Mouse (Mus musculus): ENCODE results near the gene Ints3. TPM values are rescaled to one million over a fixed set of nuclear protein-coding genes. Genes with fewer than 3 reads are reported as not detected.

Gene Ints3
- total RNA-seq, 1 experiment from 2014 or later, result 21.7 TPM

DNA sequence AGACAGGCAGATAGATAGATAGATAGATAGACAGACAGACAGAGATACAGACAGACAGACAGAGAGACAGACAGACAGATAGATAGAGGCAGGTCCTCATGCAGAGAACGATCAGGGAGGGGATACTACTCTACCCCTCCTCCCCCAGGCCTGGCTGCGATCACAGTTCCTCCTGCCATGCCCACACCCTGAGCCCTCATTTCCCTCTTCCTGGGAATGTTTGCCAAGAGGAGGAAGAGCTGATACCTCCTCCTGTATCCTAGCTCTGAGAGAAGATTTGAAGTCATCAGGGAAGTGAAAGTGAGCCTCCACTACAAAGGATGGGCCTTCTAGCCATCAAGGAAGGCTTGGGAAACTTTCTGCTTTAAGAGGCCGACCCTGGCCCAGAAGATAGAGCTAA, 37.8 kb downstream of the Ints3 start:
- no peak for ATAC-seq (replicated peaks; ENCODE audit: low read depth, poor library complexity, severe bottlenecking)

DNA sequence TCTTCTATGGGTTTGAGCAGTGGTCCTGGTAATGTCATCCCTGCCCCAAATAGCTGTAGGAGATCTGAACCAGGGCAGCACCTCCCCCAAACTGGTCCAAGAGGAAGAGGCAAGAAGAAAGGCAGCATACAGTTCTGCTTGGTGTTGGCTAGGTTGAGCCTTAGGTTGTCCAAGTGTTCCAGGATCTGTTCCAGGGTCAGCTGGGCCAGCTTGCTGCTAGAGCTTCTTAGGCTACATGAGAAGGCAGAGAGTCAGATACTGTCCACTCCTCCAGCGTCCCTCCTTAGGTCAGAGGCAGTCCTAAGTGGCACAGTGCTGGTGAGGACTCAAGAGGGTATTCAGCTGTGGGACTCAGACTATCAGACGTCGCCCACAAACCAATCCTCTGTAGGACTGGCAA, 40.8 kb downstream of the Ints3 start:
- no peak for ATAC-seq (replicated peaks; ENCODE audit: low read depth, poor library complexity, severe bottlenecking)

DNA sequence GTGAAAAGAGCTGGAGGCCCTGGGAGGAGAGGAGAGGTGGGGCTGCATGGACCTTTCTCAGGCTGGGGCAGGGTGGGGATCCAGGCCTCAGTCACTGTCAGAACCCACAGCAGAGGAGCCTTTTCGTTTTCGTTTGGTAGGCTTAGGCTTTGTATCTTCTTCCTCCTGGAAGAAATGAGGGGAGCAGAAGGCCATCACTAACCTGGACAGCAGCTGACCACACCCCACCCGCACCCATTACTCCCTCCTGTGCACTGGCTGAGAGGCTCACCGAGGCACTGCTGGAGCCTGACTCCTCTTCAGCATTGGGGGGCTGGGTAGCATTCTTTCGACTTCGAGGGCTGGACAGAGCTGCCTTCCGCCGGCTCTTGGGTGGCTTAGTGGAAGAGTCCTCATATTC, 41.5 kb downstream of the Ints3 start:
- ATAC-seq (replicated peaks; ENCODE audit: low read depth, poor library complexity, severe bottlenecking), result no peak

DNA sequence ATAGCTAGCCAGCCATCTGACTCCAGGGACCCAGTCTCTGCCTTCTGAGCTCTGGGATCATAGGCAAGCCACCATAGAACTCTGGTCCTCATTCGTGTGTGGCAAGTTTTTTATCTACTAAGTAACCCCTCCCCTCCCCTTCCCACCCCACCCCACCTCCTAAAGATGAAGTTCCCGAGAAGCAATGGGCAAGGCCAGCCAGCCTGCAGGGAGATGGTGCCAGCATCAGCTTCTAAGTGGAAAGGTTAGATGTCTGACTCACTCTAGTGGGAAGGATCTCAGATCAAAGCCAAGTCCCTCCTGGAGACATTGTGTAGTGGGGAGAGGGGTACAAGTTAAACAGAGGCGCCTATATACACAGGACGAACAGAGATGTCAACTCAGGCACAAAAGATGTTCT, 42.4 kb downstream of the Ints3 start:
- ATAC-seq (replicated peaks; ENCODE audit: low read depth, poor library complexity, severe bottlenecking), result no peak

DNA sequence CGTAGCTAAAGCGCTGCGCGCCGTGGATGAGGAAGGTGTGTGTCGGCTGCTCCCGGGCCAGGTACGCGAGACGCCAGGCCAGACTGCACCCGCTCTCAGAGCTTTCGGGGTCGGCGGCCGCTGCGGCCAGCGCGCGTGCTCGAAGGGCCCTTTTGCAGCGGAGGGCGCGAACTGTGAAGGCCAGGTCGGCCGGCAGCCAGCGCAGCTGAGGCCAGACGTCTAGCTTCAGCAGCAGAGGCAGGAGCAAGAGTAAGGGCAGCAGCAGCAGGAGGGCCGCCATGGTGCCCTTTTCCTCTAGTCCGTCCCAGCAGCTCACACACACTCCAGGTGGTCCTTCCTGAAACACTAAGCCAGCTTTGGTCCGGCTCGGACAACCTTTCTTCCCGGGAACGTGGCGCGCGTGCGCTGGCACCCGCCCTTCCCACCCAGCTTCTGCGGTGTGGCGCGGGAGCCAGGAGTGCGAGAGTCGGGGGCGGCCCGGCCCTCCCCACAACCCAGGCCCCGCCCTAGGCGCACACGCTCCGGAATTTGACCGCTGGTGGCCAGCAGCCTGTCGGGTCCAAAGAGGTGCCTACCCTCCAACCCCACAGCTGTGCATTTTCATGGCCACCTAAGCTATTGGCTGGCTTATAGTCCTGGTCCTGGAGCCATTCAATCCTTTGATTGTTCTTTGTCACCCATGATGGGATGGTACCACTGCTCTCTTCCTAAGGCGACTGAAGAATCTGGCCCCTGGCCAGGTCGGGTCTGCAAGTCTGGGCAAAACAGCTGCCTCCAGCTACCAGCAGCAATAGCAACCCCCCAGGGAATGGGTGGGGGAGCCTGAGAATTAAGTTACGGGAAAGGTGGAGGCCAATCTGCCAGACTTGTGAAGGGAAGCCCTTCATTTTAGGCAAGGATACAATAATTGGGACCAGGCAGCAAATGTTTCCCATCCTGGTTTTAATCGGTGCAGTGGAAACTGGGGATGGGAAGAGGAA, 43.6 kb downstream of the Ints3 start, which contains the start of gene Slc27a3:
TSS of gene Slc27a3 (minus strand) at position 428 of the 980 bp plus-strand sequence.
- ATAC-seq (replicated peaks; ENCODE audit: low read depth, poor library complexity, severe bottlenecking), result no peak

DNA sequence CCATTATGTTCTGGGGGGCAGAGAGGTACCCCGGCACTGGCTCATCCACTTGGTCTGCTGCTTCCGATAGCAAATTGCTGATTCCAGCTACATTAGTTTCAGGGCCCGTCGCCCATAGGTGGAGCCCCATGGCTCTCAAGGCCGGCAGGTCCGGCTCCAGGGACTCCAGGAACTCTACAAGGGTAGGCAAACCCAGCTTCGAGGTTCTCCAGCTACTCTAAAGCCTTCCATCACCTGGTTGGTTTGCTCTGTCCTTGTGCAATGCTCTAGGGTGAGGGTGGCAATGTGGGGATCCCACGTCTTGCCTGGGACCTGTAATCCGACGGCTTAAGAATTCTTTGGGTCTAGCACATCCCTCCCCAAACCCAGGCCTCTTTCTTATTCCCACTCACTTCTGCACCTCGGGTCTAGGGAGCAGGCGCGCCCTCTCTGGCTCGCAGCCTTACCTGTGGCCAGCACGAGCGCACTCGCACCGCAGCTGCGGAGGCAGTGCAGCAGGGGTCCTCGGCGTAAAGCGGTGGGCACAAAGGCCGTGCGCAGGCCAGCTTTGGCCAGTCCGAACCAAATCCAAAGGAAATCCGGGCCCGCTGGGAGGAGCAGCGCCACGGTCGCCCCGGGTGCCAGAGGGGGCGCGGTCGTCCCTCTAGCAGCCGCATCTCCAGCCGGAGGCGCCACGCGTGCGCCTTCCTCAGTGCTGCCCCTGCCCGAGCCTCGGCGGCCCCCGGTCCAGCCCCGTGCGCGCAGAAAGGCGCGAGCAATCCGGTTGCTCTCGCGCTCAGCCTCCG, 44.5 kb downstream of the Ints3 start:
- peak; percentile 10; the same call in 1 of the 2 replicates for ATAC-seq (replicated peaks; ENCODE audit: low read depth, poor library complexity, severe bottlenecking)

DNA sequence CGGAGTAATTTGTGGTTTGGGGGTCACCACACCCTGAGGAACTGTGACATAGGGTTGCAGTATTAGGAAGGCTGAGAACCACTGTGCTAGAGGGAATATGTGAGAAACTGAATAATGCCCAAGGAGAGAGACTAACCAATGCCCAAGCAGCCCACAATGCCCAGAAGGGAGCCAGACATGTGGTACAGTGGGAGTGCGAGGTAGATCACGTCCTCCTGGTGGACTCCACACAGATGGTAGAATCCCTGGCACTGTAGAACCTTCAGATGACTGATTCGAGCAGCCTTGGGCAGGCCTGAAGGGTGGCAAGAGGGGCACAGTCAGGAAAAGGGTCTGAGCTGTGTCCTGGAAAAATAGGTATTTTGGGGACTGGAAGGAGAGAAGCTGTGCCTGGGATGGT, 45.2 kb downstream of the Ints3 start:
- ATAC-seq (replicated peaks; ENCODE audit: low read depth, poor library complexity, severe bottlenecking), result peak; percentile 30; the same call in 1 of the 2 replicates

DNA sequence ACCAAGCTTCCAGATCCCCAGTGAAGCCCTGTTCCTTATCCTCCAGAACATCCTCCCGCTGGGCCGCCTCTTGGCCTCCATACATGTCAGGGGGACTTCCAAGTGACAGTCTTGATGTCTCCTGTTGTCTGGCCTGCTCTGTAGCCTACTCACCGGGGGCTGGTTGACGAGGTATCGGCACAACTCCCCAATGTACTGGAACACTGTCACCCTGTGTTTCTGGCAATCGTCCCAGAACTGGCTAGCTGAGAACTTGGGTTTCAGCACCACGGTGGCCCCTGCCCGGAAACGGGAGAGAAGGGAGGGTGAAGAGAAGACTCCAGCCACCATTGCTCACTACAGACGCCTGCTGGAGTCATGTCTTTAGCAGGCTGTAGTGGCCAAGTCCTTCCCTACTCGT, 45.9 kb downstream of the Ints3 start:
- no peak for ATAC-seq (replicated peaks; ENCODE audit: low read depth, poor library complexity, severe bottlenecking)

DNA sequence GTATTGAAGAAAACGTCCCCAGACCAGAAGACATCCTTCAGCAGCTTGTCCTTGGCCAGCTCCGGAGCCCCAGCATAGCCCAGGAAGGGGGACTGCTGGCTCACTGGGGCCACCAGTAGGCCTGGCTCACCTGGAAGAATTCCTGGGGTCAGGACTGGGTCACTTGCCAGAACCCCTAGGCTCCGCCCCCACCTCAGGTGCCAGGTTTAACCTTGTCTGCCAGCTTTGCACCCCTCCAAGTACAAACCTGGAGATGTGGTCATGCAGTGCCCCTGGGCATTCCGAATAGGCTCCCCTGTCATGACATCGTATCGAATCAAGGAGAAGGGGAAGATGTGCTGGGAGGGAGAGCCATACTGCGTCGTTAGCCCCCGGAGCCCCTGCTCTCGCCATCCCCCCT, 46.6 kb downstream of the Ints3 start:
- no peak for ATAC-seq (replicated peaks; ENCODE audit: low read depth, poor library complexity, severe bottlenecking)

DNA sequence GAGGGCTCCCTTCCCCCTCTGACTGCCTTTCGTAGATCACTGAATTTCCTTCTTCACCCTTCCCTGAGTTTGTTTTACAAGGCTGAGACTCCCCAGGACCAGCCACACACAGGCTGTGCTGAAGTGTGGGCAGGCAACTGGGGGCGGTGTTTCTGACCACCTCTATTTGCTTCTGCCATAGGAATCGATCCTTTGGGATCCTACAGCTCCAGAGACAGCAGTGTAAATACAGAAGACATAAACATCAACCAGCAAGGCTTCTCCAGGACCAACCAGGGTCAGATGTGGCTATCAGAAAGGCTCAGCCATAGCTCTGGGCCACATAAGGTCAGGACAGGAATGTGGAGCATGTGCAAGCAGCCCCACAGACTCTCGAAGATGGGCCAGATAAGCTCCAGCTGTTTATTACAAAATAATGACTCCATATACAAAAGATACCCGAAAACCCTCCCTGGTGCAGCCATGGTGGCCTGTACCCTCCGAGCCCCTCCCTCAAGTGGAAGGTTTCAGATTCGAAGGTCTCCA, 48.5 kb downstream of the Ints3 start:
- no peak for ATAC-seq (replicated peaks; ENCODE audit: low read depth, poor library complexity, severe bottlenecking)

DNA sequence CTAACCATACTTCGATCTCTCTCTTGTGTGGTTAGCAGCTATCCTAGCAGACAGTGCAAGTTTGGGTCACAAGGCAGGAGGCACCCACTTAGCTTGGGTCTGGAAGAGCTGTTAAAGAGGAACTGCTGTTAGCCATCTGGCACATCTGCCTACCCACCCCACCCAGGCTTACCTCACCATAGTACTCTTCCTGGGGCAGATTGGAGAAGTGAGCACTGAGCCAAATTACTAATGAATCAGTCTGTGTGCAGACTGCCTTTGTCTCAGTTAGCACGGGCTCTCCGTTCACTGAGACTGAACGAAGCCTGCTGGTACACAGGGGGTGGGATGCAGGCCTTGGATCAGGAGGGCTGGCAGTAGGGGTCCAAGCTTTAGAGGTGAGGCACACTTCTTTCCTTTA, 49.7 kb downstream of the Ints3 start:
- peak; percentile 97 for ATAC-seq (replicated peaks; ENCODE audit: low read depth, poor library complexity, severe bottlenecking)

DNA sequence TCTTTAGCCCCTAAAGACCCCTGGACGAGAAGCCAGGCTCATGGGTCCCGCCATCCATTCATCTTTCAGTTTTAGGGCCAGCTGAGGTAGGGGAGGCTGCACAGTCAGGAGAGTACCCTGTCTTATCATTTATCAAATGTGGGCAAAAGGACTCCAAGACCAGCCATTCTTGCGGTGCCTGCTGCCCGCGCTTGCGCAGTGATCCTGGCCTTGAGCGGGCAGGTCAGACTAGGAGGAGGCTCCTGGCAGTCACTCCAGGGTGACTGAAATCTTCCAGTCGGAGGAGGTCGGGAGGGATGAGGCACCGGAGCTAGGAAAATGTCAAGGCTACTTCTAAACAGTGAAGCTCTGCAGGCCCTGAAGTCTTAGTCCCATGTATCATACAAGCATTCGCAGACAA, 51.7 kb downstream of the Ints3 start:
- ATAC-seq (replicated peaks; ENCODE audit: low read depth, poor library complexity, severe bottlenecking), result no peak

DNA sequence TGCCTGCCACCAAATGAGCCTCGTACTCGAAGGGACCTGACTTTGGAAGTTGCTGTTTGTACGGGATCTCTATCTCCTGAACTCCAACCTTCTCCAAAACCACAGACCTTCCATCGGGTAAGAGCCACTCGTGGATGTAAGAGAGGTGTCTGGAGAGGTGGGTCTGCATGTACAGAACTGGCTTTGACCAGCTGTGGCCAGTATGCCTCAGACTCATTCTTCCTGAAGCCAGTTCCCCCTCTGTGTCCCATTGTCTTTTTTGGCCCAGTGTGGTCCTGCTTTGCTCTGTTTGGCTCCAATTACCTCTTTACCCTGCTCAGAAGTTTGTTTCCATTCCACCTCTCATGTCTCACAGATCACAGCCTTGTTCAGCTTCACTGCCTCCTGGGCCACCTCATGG, 54.9 kb downstream of the Ints3 start:
- no peak for ATAC-seq (replicated peaks; ENCODE audit: low read depth, poor library complexity, severe bottlenecking)

DNA sequence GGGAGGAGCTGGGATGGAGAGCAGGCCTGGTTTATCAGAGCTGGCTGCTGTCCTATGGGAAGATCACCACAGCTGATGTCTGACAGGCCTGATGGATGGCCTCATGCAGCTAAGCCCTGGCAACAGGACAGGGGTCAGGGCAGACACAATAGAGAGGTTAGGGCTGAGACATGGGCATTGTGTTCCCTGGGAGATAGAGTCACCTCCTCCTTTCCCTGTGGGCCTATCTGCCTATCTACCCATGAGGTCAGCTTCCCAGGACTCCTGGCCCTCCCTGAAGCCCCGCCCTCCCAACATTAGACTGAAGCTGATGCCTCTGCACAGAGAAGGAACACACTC, 57.2 kb downstream of the Ints3 start:
- ATAC-seq (replicated peaks; ENCODE audit: low read depth, poor library complexity, severe bottlenecking), result no peak

DNA sequence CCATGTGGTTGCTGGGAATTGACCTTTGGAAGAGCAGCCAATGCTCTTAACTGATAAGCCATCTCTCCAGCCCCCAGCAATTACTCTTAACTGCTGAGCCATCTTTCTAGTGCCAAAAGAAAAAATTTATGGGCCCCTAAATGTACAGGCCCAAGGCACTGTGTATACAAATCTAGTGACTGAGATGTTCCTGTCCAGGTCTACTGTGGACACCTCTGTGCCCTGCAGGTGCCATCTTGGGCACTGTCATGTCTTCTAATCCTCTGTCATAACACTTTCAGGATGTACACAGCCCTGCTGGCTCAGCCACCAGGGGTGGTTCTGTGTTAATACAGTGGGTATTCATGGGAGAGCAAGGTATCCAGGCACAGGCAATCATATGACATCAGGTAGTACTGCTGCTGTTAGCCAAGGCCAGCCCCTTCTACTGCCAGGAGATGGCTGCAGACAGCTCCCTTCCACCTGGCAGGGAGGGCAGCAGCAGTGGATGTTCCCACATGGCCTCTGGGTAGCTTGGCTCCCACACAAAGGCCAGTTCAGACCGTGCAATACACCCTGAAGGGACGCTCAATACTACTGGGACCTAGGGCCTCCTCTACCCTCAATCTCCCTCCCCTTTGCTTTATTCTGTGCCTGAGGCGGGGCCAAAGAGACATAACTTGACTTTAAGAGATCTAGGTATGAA, 57.7 kb downstream of the Ints3 start:
- ATAC-seq (replicated peaks; ENCODE audit: low read depth, poor library complexity, severe bottlenecking), result no peak

DNA sequence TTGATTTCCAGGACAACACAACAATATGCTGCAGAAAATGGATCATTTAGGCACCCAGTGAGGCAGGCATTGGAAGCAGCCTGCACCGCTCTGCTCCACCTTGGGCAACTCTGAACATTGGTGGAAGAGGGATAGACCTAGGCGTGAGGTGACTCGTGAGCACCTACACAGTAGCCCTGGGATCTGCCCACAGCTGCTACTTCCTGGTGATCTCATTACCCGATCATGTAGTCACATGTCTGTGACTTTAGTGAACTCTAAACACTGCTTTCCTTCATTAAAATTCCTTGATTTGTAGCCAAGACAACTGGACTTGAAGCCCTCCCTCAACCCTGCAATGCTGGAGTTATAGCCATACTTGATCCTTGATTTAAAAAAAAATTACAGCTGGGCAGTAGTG, 59.1 kb downstream of the Ints3 start:
- no peak for ATAC-seq (replicated peaks; ENCODE audit: low read depth, poor library complexity, severe bottlenecking)

DNA sequence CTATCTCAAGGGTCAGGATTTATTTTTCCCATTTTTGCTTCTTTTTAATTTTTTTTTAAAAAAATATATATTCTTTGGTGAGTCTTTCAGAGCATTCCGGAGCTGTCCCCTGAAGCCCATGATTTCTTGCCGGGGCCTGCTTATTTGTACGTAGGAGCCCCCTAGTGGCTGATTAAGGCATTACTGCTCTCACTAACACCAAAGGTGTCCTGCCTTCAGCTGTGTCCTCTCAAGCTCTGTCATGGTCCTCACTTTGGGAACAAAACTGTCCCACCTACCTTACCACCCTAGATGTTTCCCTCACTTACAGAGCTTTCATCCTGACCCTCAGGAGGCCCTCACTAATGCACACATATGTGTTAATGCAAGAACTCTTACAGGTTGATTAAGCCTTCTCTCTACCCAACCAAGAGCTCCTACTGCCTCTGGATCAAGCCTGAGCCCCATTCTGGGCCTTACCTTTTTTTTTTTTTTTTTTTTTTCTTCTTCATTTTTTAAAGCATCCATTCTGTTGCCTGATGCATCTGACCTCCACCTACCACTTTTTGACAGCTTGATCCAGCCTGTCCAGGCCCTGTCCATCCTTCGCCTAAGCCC, 59.9 kb downstream of the Ints3 start:
- ATAC-seq (replicated peaks; ENCODE audit: low read depth, poor library complexity, severe bottlenecking), result peak; percentile 86

DNA sequence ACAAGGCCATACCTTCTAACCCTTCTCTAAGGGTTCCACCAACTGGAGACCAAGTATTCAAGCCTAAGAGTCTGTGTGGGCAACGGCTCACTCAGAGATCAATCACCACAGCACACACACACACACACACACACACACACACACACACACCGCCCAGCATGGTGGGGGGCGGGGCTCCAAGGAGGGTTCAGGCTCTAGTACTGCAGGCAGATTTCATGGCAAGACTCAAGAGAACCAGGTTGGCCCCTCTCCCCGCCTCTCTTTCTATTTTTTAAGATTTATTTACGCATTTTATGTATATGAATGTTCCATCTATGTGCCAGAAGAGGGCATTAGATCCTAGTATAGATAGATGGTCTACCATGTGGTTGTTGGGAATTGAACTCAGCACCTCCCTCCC, 60.6 kb downstream of the Ints3 start:
- ATAC-seq (replicated peaks; ENCODE audit: low read depth, poor library complexity, severe bottlenecking), result no peak

DNA sequence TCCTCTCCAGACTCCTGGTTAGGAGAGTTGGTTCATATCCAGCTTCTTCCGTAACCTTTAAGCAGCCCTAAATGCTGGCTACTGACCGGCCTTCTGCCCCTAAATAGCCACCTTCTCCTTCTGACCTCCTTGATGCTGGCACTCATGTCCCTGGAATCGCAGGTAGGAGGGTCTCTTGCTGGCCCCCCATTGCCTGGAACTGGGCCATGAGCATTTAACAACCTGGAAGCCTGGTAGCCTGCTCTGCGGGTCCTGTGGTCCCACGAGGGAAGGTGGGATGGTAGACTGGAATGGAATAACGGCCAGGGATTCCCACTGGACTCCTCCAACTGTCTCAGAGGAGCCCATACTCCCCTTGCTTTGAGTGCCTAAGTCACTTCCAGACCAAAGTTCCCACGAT, 61.6 kb downstream of the Ints3 start:
- no peak for ATAC-seq (replicated peaks; ENCODE audit: low read depth, poor library complexity, severe bottlenecking)

DNA sequence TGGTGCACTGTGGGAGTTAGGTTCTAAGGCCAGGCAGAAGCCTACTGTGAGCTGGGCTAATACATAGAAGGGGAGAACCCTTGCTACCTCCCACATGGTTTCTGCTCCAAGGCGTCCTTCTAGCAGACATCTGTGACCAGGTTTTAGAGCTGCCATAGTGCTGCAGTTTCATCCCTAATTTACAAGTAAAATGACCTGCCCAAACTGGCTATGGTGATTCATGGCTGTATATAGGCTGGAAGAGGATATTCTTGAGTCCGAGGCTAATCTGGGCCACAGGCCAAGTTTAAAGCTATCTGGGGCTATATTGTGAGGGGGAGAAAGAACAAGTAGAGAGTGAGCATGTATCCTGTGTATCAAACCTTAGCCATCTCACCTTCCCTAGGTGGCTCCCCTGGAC, 64.4 kb downstream of the Ints3 start:
- ATAC-seq (replicated peaks; ENCODE audit: low read depth, poor library complexity, severe bottlenecking), result no peak

Data from common myeloid progenitor, adult 5-6 weeks (primary cell).